Mouse (Mus musculus) MEL (cell line): ENCODE measurements around the gene Vopp1.

ENCODE experiments used
- CTCF ChIP-seq, 3 experiments: IDR thresholded peaks in 2 of 3; conservative IDR thresholded peaks in 1 of 3; 2 replicates each; pipeline ENCODE4 v1.5.1; 2011 to 2012; ENCODE audit warnings: low read length in 3 of 3, low read depth in 2 of 3, mild to moderate bottlenecking in 2 of 3, improper control_type of control experiment in 1 of 3, inconsistent platforms in 1 of 3, mixed read lengths in 1 of 3, moderate library complexity in 1 of 3; ENCODE audit not compliant: control insufficient read depth in 1 of 3, insufficient read depth in 1 of 3, poor library complexity in 1 of 3, severe bottlenecking in 1 of 3
- E2F4 ChIP-seq: IDR thresholded peaks from 2 replicates; pipeline ENCODE4 v1.6.1; 2011; ENCODE audit warnings: low read depth, low read length, improper control_type of control experiment, borderline replicate concordance
- MEF2A ChIP-seq: IDR thresholded peaks from 2 replicates; pipeline ENCODE4 v1.6.1; 2014; ENCODE audit warnings: low read depth, mild to moderate bottlenecking, inconsistent platforms, low read length, improper control_type of control experiment; ENCODE audit not compliant: poor library complexity, insufficient replicate concordance, severe bottlenecking; ENCODE audit errors: extremely low read depth
- POLR2A ChIP-seq, 2 experiments: IDR thresholded peaks; 2 replicates each; pipeline ENCODE4 v1.6.1; 2011 to 2012; ENCODE audit warnings: low read length in 2 of 2, mild to moderate bottlenecking in 2 of 2, control low read depth in 1 of 2, improper control_type of control experiment in 1 of 2, low read depth in 1 of 2, moderate library complexity in 1 of 2; ENCODE audit not compliant: control insufficient read depth in 1 of 2, insufficient read depth in 1 of 2, poor library complexity in 1 of 2
- RAD21 ChIP-seq: IDR thresholded peaks from 2 replicates; pipeline ENCODE4 v1.6.1; 2011; ENCODE audit warnings: mild to moderate bottlenecking, low read depth, low read length, improper control_type of control experiment
- TAL1 ChIP-seq: IDR thresholded peaks from 2 replicates; pipeline ENCODE4 v1.6.1; 2012; ENCODE audit warnings: mild to moderate bottlenecking, inconsistent platforms, low read length, moderate library complexity, mixed read lengths
- USF1 ChIP-seq: IDR thresholded peaks from 2 replicates; pipeline ENCODE4 v1.6.1; 2014; ENCODE audit warnings: low read depth, mild to moderate bottlenecking, inconsistent platforms, low read length, improper control_type of control experiment, moderate library complexity

- no peak for TF ChIP-seq RAD21
- TF ChIP-seq POLR2A (IDR thresholded peaks at IDR 0.05; ENCODE audit: control insufficient read depth in 1 of 2, insufficient read depth in 1 of 2, low read depth in 1 of 2, low read length in 2 of 2, poor library complexity in 1 of 2), result no peak
- no peak; a peak in 1 of 6 replicates for TF ChIP-seq CTCF (IDR thresholded peaks at IDR 0.05 in 2 of 3, conservative IDR thresholded peaks at IDR 0.05 in 1 of 3; ENCODE audit: control insufficient read depth in 1 of 3, insufficient read depth in 1 of 3, low read depth in 2 of 3, low read length in 3 of 3, poor library complexity in 1 of 3, severe bottlenecking in 1 of 3)
- no peak for TF ChIP-seq MEF2A
- no peak for TF ChIP-seq E2F4
- TF ChIP-seq USF1, result no peak
- TF ChIP-seq TAL1, result no peak
Observed at GRCm38 (mm10) chr6:57711726-57712125, 113.2 kb downstream of the Vopp1 start.
